Mouse (Mus musculus): ENCODE measurements at regions not wholly inside any gene's neighbourhood (a gene's known extent, or its start where the extent isn't known, plus 50 kb on each side); places are given as distances from the start of the nearest gene placed in this dataset.

DNA sequence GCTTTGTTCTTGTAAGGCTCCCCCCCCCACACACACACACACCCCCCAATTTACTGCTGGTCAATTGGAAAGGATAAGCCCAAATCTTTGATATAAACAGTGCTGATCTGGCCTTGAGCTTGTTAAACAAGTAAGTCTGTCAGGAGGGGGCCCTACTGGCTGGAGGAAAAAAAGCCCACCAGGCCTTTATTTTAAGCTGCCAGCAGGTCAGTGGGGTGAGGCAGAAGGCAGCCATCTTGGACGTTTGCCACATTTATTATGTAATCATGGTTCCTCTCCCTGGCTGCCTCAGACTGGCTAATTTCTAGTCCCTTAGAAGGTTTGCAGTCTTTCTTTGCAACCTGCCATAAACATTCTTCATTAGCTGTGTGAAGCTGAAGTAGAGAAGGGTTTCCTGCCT lies 75.9 kb upstream of the Med14 start:
- no peak for DNase-seq (ENCODE audit: low spot score in 2 of 2)

- DNase-seq (ENCODE audit: low spot score in 2 of 2) = no peak
These were observed 72.8 kb upstream of the Med14 start for GRCm38 (mm10) chrX:12834681-12835080.

DNA sequence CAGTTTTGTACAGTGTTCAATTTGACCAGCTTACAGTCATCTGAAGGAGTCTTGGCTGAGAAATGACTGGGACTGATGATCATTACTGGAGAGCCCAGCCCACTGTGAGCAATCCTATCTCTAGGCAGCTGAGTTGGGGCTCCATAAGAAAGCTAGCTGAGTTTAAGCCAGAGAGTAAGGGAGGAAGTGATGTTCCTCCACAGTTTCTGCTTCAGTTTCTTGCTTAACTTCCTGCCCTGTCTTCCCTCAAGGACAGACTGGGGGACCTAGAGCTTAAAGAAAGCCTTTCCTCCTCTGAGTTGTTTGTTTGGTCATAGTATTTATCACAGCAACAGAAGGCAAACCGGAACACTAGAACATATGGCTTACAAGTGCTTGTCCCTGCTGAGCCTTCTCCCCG lies 70.8 kb upstream of the Med14 start:
- no peak for DNase-seq (ENCODE audit: low spot score in 2 of 2)

GRCm38 (mm10) chrX:12829165-12829564 lies 67.3 kb upstream of the Med14 start:
- no peak for DNase-seq (ENCODE audit: low spot score in 2 of 2)

- no peak for DNase-seq (ENCODE audit: low spot score in 2 of 2)
These were observed 65.5 kb upstream of the Med14 start for GRCm38 (mm10) chrX:12827299-12827872.

DNA sequence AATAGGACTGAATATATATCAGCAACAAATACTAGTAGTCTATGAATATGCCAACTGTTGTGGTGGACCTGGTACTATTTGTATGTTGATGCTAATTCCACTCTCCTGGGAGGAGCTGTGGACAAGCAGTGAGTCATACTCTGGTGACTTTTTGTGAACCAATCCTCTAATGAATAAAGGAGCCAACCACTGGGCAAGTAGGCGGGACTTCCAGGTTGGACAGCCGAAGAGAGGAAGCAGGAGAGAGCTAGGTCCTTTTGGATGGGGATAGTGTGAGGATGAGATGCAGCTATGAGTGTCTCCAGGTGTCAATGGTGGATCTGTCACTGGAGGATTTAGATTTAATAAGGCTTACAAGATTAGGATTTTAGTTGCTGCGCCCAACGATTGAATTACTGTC lies 64.8 kb upstream of the Med14 start:
- DNase-seq (ENCODE audit: low spot score in 2 of 2) = no peak

DNA sequence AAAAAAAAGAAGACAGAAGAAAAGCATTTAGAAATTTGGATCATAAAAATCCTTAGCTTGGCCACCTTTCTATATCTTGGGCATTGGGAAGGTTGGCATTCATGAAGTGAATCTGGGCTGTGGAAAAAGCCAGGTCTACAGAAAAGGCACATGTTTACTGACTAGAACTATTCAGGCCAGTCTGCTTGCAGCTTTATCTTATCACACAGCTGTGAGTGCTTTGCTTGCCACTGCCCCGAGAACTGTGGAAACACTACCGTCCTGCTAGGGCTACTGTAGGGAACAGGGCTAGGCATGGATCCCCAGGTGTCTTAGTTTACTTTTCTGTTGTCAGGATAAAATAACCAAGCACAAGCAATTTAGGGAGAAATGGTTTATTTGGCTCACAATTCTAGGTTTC lies 63.4 kb upstream of the Med14 start:
- DNase-seq (ENCODE audit: low spot score in 2 of 2) = no peak

DNA sequence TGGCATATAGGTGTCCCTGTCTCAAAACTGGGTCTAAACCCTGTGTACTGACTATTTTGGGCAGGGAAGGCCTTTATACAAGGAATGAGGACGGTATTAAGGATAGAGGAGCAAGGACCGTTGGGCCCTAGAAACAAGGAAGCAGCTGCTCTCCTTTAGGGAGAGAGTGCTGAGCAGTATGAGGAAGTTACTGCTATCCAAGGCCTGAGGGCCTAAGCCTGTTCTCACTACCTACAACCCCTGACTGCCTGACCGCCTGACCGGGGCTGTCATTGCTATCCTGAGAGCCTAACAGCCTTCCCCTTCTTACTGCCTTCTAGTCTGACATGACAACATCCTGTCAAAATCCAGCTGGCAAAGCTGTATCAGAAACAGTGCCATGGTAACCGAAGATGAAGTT lies 62.6 kb upstream of the Med14 start:
- DNase-seq (ENCODE audit: low spot score in 2 of 2) = no peak

DNA sequence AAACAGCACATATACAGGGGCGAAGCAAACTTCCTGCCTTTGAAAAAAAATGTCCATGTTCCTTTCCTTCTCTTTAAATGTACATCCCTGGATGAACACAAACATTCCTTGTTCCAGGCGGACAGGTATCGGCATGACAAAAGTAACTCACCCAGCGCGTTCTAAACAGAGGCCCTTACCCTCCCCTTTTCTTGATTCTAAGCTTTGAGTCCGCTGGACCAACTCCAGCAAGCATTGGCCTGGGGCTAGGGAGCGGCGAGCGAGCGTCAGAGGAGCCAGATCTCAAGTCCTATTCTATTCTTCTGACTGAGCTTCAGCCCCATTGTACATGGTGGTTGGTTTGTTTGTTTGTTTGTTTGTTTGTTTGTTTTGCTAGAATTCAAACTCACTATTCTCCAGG lies 60.9 kb upstream of the Med14 start:
- no peak for DNase-seq (ENCODE audit: low spot score in 2 of 2)

- DNase-seq (ENCODE audit: low spot score in 2 of 2) = no peak
These were observed 51.3 kb upstream of the Med14 start for GRCm38 (mm10) chrX:12813083-12813660.
